Mouse (Mus musculus) liver, embryonic 14.5 days (tissue): ENCODE results near the gene Rhod.

Experiments
- CTCF ChIP-seq: IDR thresholded peaks from 2 replicates; pipeline ENCODE4 v1.5.1; 2016; ENCODE audit warnings: antibody characterized with exemption, low read depth, control low read depth
- EP300 ChIP-seq: IDR thresholded peaks from 2 replicates; pipeline ENCODE4 v1.6.1; 2016; ENCODE audit warnings: antibody characterized with exemption, low read depth

DNA sequence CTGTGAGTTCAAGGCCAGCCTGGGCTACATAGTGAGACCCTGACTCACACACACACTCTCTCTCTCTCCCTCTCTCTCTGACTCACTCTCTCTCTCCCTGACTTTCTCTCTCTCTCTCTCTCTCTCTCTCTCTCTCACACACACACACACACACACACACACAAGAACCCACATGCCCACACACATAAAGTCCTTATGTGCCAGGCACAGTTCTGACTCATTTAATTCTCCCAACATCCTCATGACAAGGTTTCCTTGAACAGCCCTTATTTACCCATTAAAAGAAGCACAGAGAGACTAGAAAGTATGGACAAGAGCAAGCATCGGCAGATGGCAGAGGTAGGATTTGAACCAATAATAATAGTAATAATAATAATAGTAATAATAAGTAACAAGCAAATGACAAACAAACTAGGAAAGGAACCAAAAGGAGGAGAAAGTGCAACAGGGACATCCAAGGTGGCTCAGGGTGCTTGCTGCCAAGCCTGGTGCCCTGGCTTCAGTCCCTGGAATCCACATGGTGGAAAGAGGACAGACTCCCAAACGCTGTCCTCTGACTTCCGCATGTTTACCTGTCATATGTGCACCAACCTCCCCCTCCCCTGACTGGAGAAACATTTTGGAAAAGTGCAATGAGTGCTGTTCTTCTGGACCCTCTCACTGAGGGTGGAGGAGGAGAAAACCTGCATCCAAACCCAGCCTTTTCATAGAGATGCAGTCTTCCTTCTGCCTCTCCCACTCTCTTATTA lies 43.1 kb upstream of the Rhod start:
- TF ChIP-seq CTCF (no peak), EP300 (no peak)
